Mouse (Mus musculus): ENCODE data around the gene Prss35.

GRCm38 (mm10) chr9:86701264-86701663 lies 42.2 kb upstream of the Prss35 start:
- no peak for TF ChIP-seq CTCF (IDR thresholded peaks at IDR 0.05; ENCODE audit: low read depth, low read length)
- no peak for TF ChIP-seq GATA2 (IDR thresholded peaks at IDR 0.05; ENCODE audit: borderline replicate concordance, low read depth, low read length)
- no peak for TF ChIP-seq POLR2AphosphoS5 (IDR thresholded peaks at IDR 0.05; ENCODE audit: insufficient replicate concordance, low read depth, low read length)
- TF ChIP-seq GATA1 (IDR thresholded peaks at IDR 0.05; ENCODE audit: borderline replicate concordance, low read length), result no peak
- TF ChIP-seq TAL1 (conservative IDR thresholded peaks at IDR 0.05; ENCODE audit: low read depth, low read length), result no peak
